Comparison of ENCODE assay signal across 30 mouse cellular contexts in the genomic region with DNA sequence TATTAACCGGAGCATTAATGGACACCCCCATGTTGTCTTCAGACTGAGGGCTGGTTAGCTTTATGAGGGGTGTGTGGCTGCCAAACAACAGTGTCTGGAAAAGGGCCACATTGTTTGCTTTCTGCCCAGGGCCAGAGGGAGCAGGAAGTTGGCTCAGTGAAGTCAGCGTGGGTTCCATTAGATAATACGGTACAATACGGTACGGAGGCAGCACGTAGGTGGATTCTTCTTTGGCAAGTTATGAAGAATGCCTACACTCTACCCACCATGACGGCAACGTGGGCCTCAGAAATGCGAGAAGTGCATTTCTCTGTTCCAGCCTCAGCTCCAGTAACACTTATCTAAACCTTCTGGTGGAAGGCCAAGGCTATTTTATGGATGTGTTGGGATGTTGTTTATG.
DNase-seq lines count a peak whose midpoint lies in the region; ATAC-seq and TF ChIP-seq lines count a peak whose summit lies in the region.
"Had no signal": no experiment of that assay in that cellular context is flagged by ENCODE, and none has a peak within 500 bp of the region (broad histone marks: within the 10 kb centered on the region; RNA-seq: fewer than 3 reads in every experiment).

No protein-coding gene starts in this region.

- WGBS in forebrain, embryonic 13.5 days, result 90% methylated on average over 9 of the region's 9 CpGs
- 84% methylated on average over 9 of the region's 9 CpGs for WGBS in forebrain, embryonic 11.5 days
- WGBS in stomach, postnatal 0 days, result 59% methylated on average over 9 of the region's 9 CpGs

- H3K9ac ChIP-seq in forebrain, embryonic 13.5 days, result no peak overlapping the region
- no peak overlapping the region for H3K9ac ChIP-seq in forebrain, embryonic 11.5 days (ENCODE audit: low read length)
- no peak overlapping the region for H3K9ac ChIP-seq in stomach, postnatal 0 days (ENCODE audit: low read length)
- H3K9ac ChIP-seq: embryonic facial prominence, embryonic 15.5 days; forebrain, postnatal 0 days; hindbrain, embryonic 13.5 days; kidney, embryonic 15.5 days; liver, embryonic 13.5 days; midbrain, embryonic 15.5 days; neural tube, embryonic 15.5 days had no signal

- 0 out of 2 replicates have a peak overlapping the region, but pooled peaks have one; percentile 2 for H3K27ac ChIP-seq in forebrain, embryonic 13.5 days
- no peak overlapping the region for H3K27ac ChIP-seq in forebrain, embryonic 11.5 days (ENCODE audit: low read depth, low read length)
- peak overlapping the region; percentile 77 for H3K27ac ChIP-seq in layer of hippocampus, adult 2 months
- H3K27ac ChIP-seq in stomach, postnatal 0 days (replicated peaks), result peak overlapping the region; percentile 69; the same call in 1 of the 2 replicates
- H3K27ac ChIP-seq: embryonic facial prominence, embryonic 15.5 days; hindbrain, embryonic 13.5 days; kidney, embryonic 15.5 days; liver, embryonic 13.5 days; midbrain, embryonic 10.5 days; midbrain, embryonic 15.5 days; neural tube, embryonic 15.5 days had no signal

- no peak for ATAC-seq in forebrain, embryonic 13.5 days
- ATAC-seq in forebrain, embryonic 11.5 days (replicated peaks; ENCODE audit: low FRiP score), result no peak
- peak; percentile 75 for ATAC-seq in stomach, postnatal 0 days (ENCODE audit: low FRiP score, low TSS enrichment)
- ATAC-seq: forebrain, postnatal 0 days; lung, postnatal 0 days; midbrain, embryonic 15.5 days; Patski had no signal

- DNase-seq in forebrain, embryonic 11.5 days (ENCODE audit: low spot score), result no peak
- peak in 1 of 2 experiments; percentile 61 for DNase-seq in layer of hippocampus, adult 2 months (ENCODE audit: low spot score in 2 of 2)
- no peak for DNase-seq in layer of hippocampus, postnatal 25 days (ENCODE audit: extremely low spot score in 1 of 2, low spot score in 1 of 2)
- DNase-seq in testis, postnatal 10 days (ENCODE audit: low spot score), result peak; percentile 19
- DNase-seq in testis, postnatal 14 days (ENCODE audit: low spot score), result no peak
- peak; percentile 53 for DNase-seq in stomach, postnatal 0 days (ENCODE audit: low spot score)
- no peak for DNase-seq in lung, postnatal 14 days
- DNase-seq: adrenal gland, postnatal 14 days; cerebellum, adult 18-20 months; cerebellum, postnatal 10 days; forebrain, postnatal 0 days; gastrocnemius, postnatal 14 days; heart, adult 18-20 months; heart, postnatal 4 days; kidney, adult 18-20 months; kidney, postnatal 25 days; liver, embryonic 13.5 days; right cerebral cortex, postnatal 4 days; thymus, adult 2 months; thymus, postnatal 4 days had no signal

- peaks cover 9% of the 10 kb centered on the region for H3K4me1 ChIP-seq in forebrain, embryonic 13.5 days
- H3K4me1 ChIP-seq in forebrain, embryonic 11.5 days (replicated peaks; ENCODE audit: control insufficient read depth, insufficient read depth, low read length), result no peaks in the 10 kb centered on the region; the same call in 1 of the 2 replicates
- H3K4me1 ChIP-seq in stomach, postnatal 0 days (replicated peaks; ENCODE audit: control insufficient read depth, insufficient read depth), result no peaks in the 10 kb centered on the region
- H3K4me1 ChIP-seq: hindbrain, embryonic 13.5 days; kidney, embryonic 15.5 days; liver, embryonic 13.5 days; neural tube, embryonic 15.5 days had no signal

- no peaks in the 10 kb centered on the region for H3K27me3 ChIP-seq in forebrain, embryonic 13.5 days
- no peaks in the 10 kb centered on the region for H3K27me3 ChIP-seq in forebrain, embryonic 11.5 days (ENCODE audit: control insufficient read depth, insufficient read depth, low read length)
- no peaks in the 10 kb centered on the region for H3K27me3 ChIP-seq in stomach, postnatal 0 days (ENCODE audit: control insufficient read depth, insufficient read depth, low read length)
- H3K27me3 ChIP-seq: embryonic facial prominence, embryonic 15.5 days; hindbrain, embryonic 13.5 days; kidney, embryonic 15.5 days; midbrain, embryonic 15.5 days; neural tube, embryonic 15.5 days; Patski had no signal

- H3K36me3 ChIP-seq in forebrain, embryonic 13.5 days (ENCODE audit: poor library complexity, severe bottlenecking), result no peaks in the 10 kb centered on the region
- no peaks in the 10 kb centered on the region for H3K36me3 ChIP-seq in forebrain, embryonic 11.5 days (ENCODE audit: control insufficient read depth, insufficient read depth, low read length)
- H3K36me3 ChIP-seq in stomach, postnatal 0 days (ENCODE audit: control insufficient read depth, insufficient read depth, low read length), result no peaks in the 10 kb centered on the region
- H3K36me3 ChIP-seq: embryonic facial prominence, embryonic 15.5 days; hindbrain, embryonic 13.5 days; kidney, embryonic 15.5 days; liver, embryonic 13.5 days; midbrain, embryonic 10.5 days; midbrain, embryonic 15.5 days; neural tube, embryonic 15.5 days had no signal

- no peak for TF ChIP-seq EP300 in stomach, postnatal 0 days (optimal IDR thresholded peaks at IDR 0.05)

- H3K9me3 ChIP-seq in forebrain, embryonic 13.5 days (replicated peaks), result peaks cover 4% of the 10 kb centered on the region
- H3K9me3 ChIP-seq in forebrain, embryonic 11.5 days (ENCODE audit: control insufficient read depth, low read length), result no peaks in the 10 kb centered on the region
- no peaks in the 10 kb centered on the region for H3K9me3 ChIP-seq in stomach, postnatal 0 days (ENCODE audit: control insufficient read depth, low read length)
- H3K9me3 ChIP-seq: embryonic facial prominence, embryonic 15.5 days; hindbrain, embryonic 13.5 days; kidney, embryonic 15.5 days; liver, embryonic 13.5 days; midbrain, embryonic 10.5 days; midbrain, embryonic 15.5 days; neural tube, embryonic 15.5 days had no signal

- TF ChIP-seq CTCF in layer of hippocampus, adult 2 months (conservative IDR thresholded peaks at IDR 0.05), result no peak
- TF ChIP-seq CTCF in stomach, postnatal 0 days (IDR thresholded peaks at IDR 0.05; ENCODE audit: low read depth), result no peak

- H3K4me2 ChIP-seq in forebrain, embryonic 13.5 days, result no peak overlapping the region
- no peak overlapping the region for H3K4me2 ChIP-seq in forebrain, embryonic 11.5 days (ENCODE audit: low read depth, low read length, severe bottlenecking)
- no peak overlapping the region for H3K4me2 ChIP-seq in stomach, postnatal 0 days (replicated peaks; ENCODE audit: low read depth)
- H3K4me2 ChIP-seq: embryonic facial prominence, embryonic 15.5 days; heart, embryonic 11.5 days; hindbrain, embryonic 13.5 days; kidney, embryonic 15.5 days; liver, embryonic 13.5 days; midbrain, embryonic 15.5 days; neural tube, embryonic 15.5 days had no signal

- H3K4me3 ChIP-seq in forebrain, embryonic 13.5 days, result no peak overlapping the region
- H3K4me3 ChIP-seq in forebrain, embryonic 11.5 days (ENCODE audit: low read depth, low read length), result no peak overlapping the region
- H3K4me3 ChIP-seq in layer of hippocampus, adult 2 months, result no peak overlapping the region
- no peak overlapping the region for H3K4me3 ChIP-seq in stomach, postnatal 0 days (ENCODE audit: low read depth, low read length)
- H3K4me3 ChIP-seq: embryonic facial prominence, embryonic 15.5 days; hindbrain, embryonic 13.5 days; kidney, embryonic 15.5 days; liver, embryonic 13.5 days; midbrain, embryonic 10.5 days; midbrain, embryonic 15.5 days; neural tube, embryonic 15.5 days had no signal

Comparison
In these comparisons a context has a peak if more than half of its experiments do, and no peak if none do; other contexts are left out.
1. DNase-seq: peak in testis, postnatal 10 days (single experiment) and stomach, postnatal 0 days (single experiment); none in forebrain, embryonic 11.5 days (single experiment), layer of hippocampus, postnatal 25 days (0 of 2), testis, postnatal 14 days (single experiment) and lung, postnatal 14 days (single experiment).